Mouse (Mus musculus) cortical plate, adult 2 months (tissue): Measurements from ENCODE around the gene Lrrc40.

Experiments used
- CTCF ChIP-seq: fragments of 200-500 bp; IDR thresholded peaks from 2 replicates; pipeline ENCODE4 v1.5.1; 2011; ENCODE audit warnings: mild to moderate bottlenecking, control low read depth, low read length; ENCODE audit not compliant: insufficient read depth; ENCODE audit errors: extremely low read depth
- POLR2A ChIP-seq: fragments of 200-500 bp; IDR thresholded peaks from 2 replicates; pipeline ENCODE4 v1.6.1; 2011; ENCODE audit warnings: mild to moderate bottlenecking, low read length, control low read depth; ENCODE audit not compliant: insufficient read depth; ENCODE audit errors: extremely low read depth

DNA sequence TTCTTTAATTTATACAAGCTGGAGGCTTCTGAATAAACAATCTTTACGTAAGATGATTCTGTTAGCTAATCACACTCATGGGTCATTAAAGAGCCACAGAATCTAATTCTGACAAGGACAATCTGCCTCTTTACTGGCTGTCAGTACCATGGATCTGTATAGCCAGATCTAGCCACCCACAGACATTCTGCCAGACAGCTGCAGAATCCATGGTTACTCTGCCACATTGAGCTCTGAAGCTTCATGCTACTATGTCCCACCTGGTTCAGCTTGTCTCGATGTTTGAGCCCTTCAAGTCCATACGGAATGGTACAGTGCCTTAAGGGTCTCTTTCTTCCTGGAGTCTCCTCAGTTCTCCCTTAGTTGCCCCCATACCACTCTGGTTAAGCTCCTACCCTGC is 55.1 kb downstream of the Lrrc40 start:
- TF ChIP-seq CTCF = no peak
- TF ChIP-seq POLR2A = no peak
